Comparison of ENCODE assay signal across 28 mouse cellular contexts in the genomic region with DNA sequence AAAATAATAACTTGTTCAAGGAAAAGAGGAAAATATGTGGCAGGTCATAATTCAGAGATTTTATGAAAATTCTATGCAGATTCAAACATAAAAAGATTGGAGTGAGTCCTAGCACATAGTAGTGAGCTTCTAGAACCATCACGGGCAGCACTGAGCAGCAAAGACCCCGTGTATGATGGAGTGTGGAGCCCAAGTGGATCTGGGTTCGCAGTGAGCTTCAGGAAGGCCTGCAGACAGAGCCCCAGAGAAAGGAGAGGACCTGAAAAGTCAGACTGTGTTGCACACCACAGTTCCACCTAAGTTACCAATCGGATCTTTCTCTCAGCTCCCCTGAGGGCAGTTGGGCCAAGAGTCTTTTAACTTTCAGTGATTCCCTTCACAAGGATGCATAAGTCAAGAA. TPM values are rescaled to one million over a fixed set of nuclear protein-coding genes. Genes with fewer than 3 reads are reported as not detected.
DNase-seq lines count a peak whose midpoint lies in the region; ATAC-seq and TF ChIP-seq lines count a peak whose summit lies in the region.
"Had no signal": no experiment of that assay in that cellular context is flagged by ENCODE, and none has a peak within 500 bp of the region (broad histone marks: within the 10 kb centered on the region; RNA-seq: fewer than 3 reads in every experiment).

No protein-coding gene starts in this region.

- 91% methylated on average over 4 of the region's 4 CpGs for WGBS in kidney, postnatal 0 days

- H3K4me2 ChIP-seq in kidney, postnatal 0 days (ENCODE audit: low read length), result no peak overlapping the region
- H3K4me2 ChIP-seq: embryonic facial prominence, embryonic 13.5 days; embryonic facial prominence, embryonic 15.5 days; forebrain, embryonic 12.5 days had no signal

- ATAC-seq in kidney, postnatal 0 days (replicated peaks; ENCODE audit: low FRiP score, low read depth), result no peak
- ATAC-seq: forebrain, embryonic 14.5 days had no signal

- H3K9me3 ChIP-seq in kidney, postnatal 0 days (replicated peaks; ENCODE audit: low read length), result no peaks in the 10 kb centered on the region
- H3K9me3 ChIP-seq: embryonic facial prominence, embryonic 13.5 days; embryonic facial prominence, embryonic 15.5 days; forebrain, embryonic 10.5 days; forebrain, embryonic 12.5 days had no signal

- intact Hi-C loops in heart, postnatal 36 days (cut with DNase I), result loop anchor here (2.0 kb wide), 1 partner anchor 49 kb away; a partner anchor contains a TSS

- DNase-seq in heart, adult 11 months, result peak; percentile 87
- no peak for DNase-seq in heart, postnatal 36 days
- DNase-seq in kidney, postnatal 0 days (ENCODE audit: low spot score), result peak; percentile 70
- DNase-seq in kidney, adult 8-10 months, result no peak
- peak; percentile 27 for DNase-seq in testis, postnatal 10 days (ENCODE audit: low spot score)
- no peak for DNase-seq in testis, postnatal 14 days (ENCODE audit: low spot score)
- DNase-seq: adrenal gland, adult 2 months; adrenal gland, postnatal 10 days; adrenal gland, postnatal 25 days; cerebellum, adult 11 months; cerebellum, adult 18-20 months; cerebellum, adult 8-10 months; cerebellum, adult 9-11 months; cerebellum, postnatal 14 days; cerebellum, postnatal 36 days; embryo, embryonic 11 days had no signal

- no peak overlapping the region for H3K27ac ChIP-seq in kidney, postnatal 0 days
- H3K27ac ChIP-seq: embryonic facial prominence, embryonic 13.5 days; embryonic facial prominence, embryonic 15.5 days; forebrain, embryonic 10.5 days; forebrain, embryonic 12.5 days had no signal

- no peak for TF ChIP-seq CTCF in kidney, postnatal 0 days (IDR thresholded peaks at IDR 0.05; ENCODE audit: low read depth)

- no peak overlapping the region for H3K4me3 ChIP-seq in kidney, postnatal 0 days (replicated peaks; ENCODE audit: low read depth, low read length)
- H3K4me3 ChIP-seq: embryonic facial prominence, embryonic 13.5 days; embryonic facial prominence, embryonic 15.5 days; erythroblast, embryonic 14.5 days; forebrain, embryonic 10.5 days; forebrain, embryonic 12.5 days had no signal

- no peaks in the 10 kb centered on the region for H3K27me3 ChIP-seq in kidney, postnatal 0 days (ENCODE audit: insufficient read depth, low read length)
- H3K27me3 ChIP-seq: embryonic facial prominence, embryonic 13.5 days; embryonic facial prominence, embryonic 15.5 days; forebrain, embryonic 12.5 days had no signal

- no peaks in the 10 kb centered on the region for H3K36me3 ChIP-seq in kidney, postnatal 0 days (ENCODE audit: insufficient read depth, low read length)
- H3K36me3 ChIP-seq: embryonic facial prominence, embryonic 13.5 days; forebrain, embryonic 10.5 days; forebrain, embryonic 12.5 days had no signal

- H3K9ac ChIP-seq in kidney, postnatal 0 days (ENCODE audit: low read depth, low read length), result no peak overlapping the region
- H3K9ac ChIP-seq: embryonic facial prominence, embryonic 13.5 days; embryonic facial prominence, embryonic 15.5 days; forebrain, embryonic 12.5 days had no signal

- 0 out of 2 replicates have a peak, but pooled peaks cover 7% of the 10 kb centered on the region for H3K4me1 ChIP-seq in kidney, postnatal 0 days (replicated peaks; ENCODE audit: insufficient read depth, low read length)
- H3K4me1 ChIP-seq: embryonic facial prominence, embryonic 15.5 days; forebrain, embryonic 12.5 days had no signal

RNA-seq across cellular contexts. Expression of a gene that starts 49.7 kb away (rescaled TPM):
- 10 to 100 TPM; 28.3 to 37.8 TPM for total RNA-seq in heart, postnatal 36 days (2021)
- 51.5 and 53.9 TPM in 2 replicates for polyA plus RNA-seq in kidney, postnatal 0 days (2015; fragmentation: Nextera tagmentation; extraction: Ambion mirVana)
- total RNA-seq: common myeloid progenitor, adult 5-6 weeks; MEL had no signal

RNA-seq across cellular contexts. Expression of a gene that starts 58.8 kb away (rescaled TPM):
- total RNA-seq in heart, postnatal 36 days (2021), result not detected
- polyA plus RNA-seq in kidney, postnatal 0 days (2015; fragmentation: Nextera tagmentation; extraction: Ambion mirVana), result not detected in 2 replicates
- total RNA-seq: adrenal gland, adult 2 months; adrenal gland, postnatal 10 days; adrenal gland, postnatal 25 days; adrenal gland, postnatal 4 days; common myeloid progenitor, adult 5-6 weeks; ES-E14; MEL had no signal
- polyA plus RNA-seq: adrenal gland, adult 2 months; C2C12; embryonic facial prominence, embryonic 11.5 days; embryonic facial prominence, embryonic 13.5 days; embryonic facial prominence, embryonic 15.5 days; erythroblast, embryonic 14.5 days; forebrain, embryonic 10.5 days; forebrain, embryonic 12.5 days; forebrain, embryonic 14.5 days had no signal

Comparison
In these comparisons a context has a peak if more than half of its experiments do, and no peak if none do; other contexts are left out.
1. DNase-seq: peak in heart, adult 11 months (single experiment), kidney, postnatal 0 days (single experiment) and testis, postnatal 10 days (single experiment); none in heart, postnatal 36 days (0 of 2), kidney, adult 8-10 months (0 of 2) and testis, postnatal 14 days (single experiment).